Mouse (Mus musculus) mammary gland, adult 2 months (tissue): ENCODE data around the gene Pigk. TPM values are rescaled to one million over a fixed set of nuclear protein-coding genes. Genes with fewer than 3 reads are reported as not detected.

ENCODE experiments used
- polyA plus RNA-seq: library from polyadenylated mRNA; depleted of rRNA; stranded (reverse); fragments of >200 nt; gene quantifications from 2 replicates; pipeline ENCODE4 v1.2.3, GENCODE M21; 2012; ENCODE audit warnings: low replicate concordance; rRNA removed

The Pigk gene
- 6.9 and 11.8 TPM in 2 replicates for polyA plus RNA-seq

GRCm38 (mm10) chr3:152713991-152714902 lies at the start of gene Pigk:
Gene Pigk, plus strand, starts transcription at chr3:152714100.

GRCm38 (mm10) chr3:152668239-152668638 lies 45.7 kb upstream of the Pigk start, which contains the start of gene Ak5:
Gene Ak5, minus strand, starts transcription at chr3:152668360.

GRCm38 (mm10) chr3:152981988-152982387 lies 268.1 kb downstream of the Pigk start, which contains the start of gene St6galnac5:
Gene St6galnac5, minus strand, starts transcription at chr3:152982246.

Other genes starting within 250 kb of the Pigk start
- gene Ak5, start 45.7 kb upstream of the Pigk start, polyA plus RNA-seq = 0.29 and 0.67 TPM in 2 replicates